Comparison of ENCODE assay signal across 16 mouse cellular contexts in the genomic region with DNA sequence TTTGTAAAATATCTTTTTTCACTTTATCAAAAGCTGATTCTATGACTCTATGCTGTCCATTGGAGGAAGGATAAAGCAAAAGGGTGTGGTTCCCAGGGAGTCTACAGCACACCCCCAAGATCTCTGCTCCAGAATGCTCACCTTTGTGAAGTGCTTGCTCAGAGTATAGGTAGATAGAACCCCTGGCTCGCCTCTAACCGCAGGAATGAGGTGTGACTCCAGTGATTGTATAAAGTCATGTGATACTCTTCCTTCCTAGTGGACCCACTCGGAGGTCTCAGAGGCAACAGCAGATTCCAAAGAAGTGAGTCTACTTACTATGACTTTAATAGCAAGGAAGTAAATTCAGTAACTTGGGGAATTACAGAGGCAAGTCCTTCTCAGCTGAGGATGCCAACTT.
DNase-seq lines count a peak whose midpoint lies in the region.
"Had no signal": no experiment of that assay in that cellular context is flagged by ENCODE, and none has a peak within 500 bp of the region (broad histone marks: within the 10 kb centered on the region; RNA-seq: fewer than 3 reads in every experiment).

No protein-coding gene starts in this region.

- peak; percentile 46 for DNase-seq in urinary bladder, postnatal 14 days (ENCODE audit: low spot score)
- no peak for DNase-seq in urinary bladder, adult 18-20 months (ENCODE audit: low spot score in 2 of 2)
- DNase-seq in R1 (ENCODE audit: low read depth, low spot score): peak; percentile 96
- DNase-seq in lung, postnatal 36 days: peak; percentile 54
- DNase-seq in embryo, embryonic 10 days (ENCODE audit: low spot score): no peak
- no peak for DNase-seq in layer of hippocampus, adult 9-10 months (ENCODE audit: low spot score)
- DNase-seq in layer of hippocampus, adult 11-12 months (ENCODE audit: low spot score): no peak
- DNase-seq: adrenal gland, postnatal 10 days; cerebellum, adult 11 months; cerebellum, postnatal 10 days; embryo, embryonic 11 days; gastrocnemius, postnatal 36 days; kidney, adult 8-10 months; kidney, postnatal 14 days; layer of hippocampus, adult 9-11 months; thymus, adult 2 months had no signal

Comparison
In these comparisons a context has a peak if more than half of its experiments do, and no peak if none do; other contexts are left out.
1. DNase-seq: peak in urinary bladder, postnatal 14 days (single experiment), R1 (single experiment) and lung, postnatal 36 days (single experiment); none in urinary bladder, adult 18-20 months (0 of 2), embryo, embryonic 10 days (single experiment), layer of hippocampus, adult 9-10 months (single experiment) and layer of hippocampus, adult 11-12 months (single experiment).